Mouse (Mus musculus): Measurements from ENCODE around the gene Srp72. TPM values are rescaled to one million over a fixed set of nuclear protein-coding genes. Genes with fewer than 3 reads are reported as not detected.
A peak's percentile ranks its signal among the peaks of the same experiment; 100 is the strongest.

The Srp72 gene
- total RNA-seq (2021): 10 to 100 TPM; 67.8 to 75.8 TPM
- long read RNA-seq, experiment 1, transcript Srp72-201 (19 exons, 3,625 nt): major isoform, 24 of 30 reads
- long read RNA-seq, experiment 1, partial matches to known transcripts: 5 of 30 reads
- long read RNA-seq, experiment 1, other reads (novel, unspliced or antisense): 1 of 30 reads
- long read RNA-seq, experiment 2, transcript Srp72-201 (19 exons, 3,625 nt): major isoform, 15 of 22 reads
- long read RNA-seq, experiment 2, partial matches to known transcripts: 4 of 22 reads
- long read RNA-seq, experiment 2, other reads (novel, unspliced or antisense): 2 of 22 reads

- peak; percentile 90 for DNase-seq
These were observed at the start of gene Srp72 for GRCm38 (mm10) chr5:76974554-76975285. Gene Srp72 (plus strand): TSS chr5:76974683.

- no peak for DNase-seq
These were observed 46.2 kb upstream of the Srp72 start for GRCm38 (mm10) chr5:76928124-76928832.

GRCm38 (mm10) chr5:76929180-76929877, 45.2 kb upstream of the Srp72 start:
- no peak for DNase-seq

DNA sequence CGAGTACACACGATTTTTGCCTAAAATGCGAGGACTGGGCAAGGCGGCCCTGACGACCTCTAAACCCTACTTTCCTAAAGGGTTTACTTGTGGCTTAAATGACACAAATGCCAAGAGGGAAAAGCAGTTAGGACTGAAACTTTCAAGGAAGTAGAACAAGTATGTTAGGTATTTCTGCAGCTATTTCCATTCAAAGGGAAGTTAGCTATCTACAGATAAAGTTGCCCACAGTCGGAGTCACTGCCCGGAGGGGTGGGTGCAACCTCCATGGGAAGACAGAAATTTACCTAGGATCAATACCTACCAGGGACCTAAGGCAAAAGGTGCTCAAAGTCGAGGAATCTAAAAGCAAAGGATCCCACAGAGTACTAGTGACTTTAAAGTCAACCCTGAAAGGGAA, 34.8 kb upstream of the Srp72 start:
- no peak for DNase-seq

DNA sequence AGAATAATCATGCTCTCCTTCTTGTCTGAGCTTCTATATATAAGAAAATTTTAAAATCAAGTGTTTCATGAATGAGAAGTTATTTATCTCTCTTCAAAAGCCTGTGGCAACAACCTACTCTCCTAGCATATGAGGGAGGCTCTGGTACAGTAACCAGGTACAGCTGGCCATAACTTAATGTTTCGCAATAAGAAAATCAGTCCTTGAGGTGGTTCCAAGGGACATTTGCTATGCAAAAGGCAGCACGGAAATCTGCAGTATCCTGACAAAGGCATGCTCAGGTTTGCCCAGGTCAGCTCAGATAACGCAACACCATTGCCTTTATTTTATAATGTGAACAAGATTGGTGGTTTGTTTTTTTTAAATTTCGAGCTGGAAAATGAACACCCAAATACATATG, 32.5 kb upstream of the Srp72 start:
- DNase-seq: no peak

GRCm38 (mm10) chr5:76942505-76942904, 32.0 kb upstream of the Srp72 start:
- no peak for DNase-seq

- no peak for DNase-seq
These were observed 29.4 kb upstream of the Srp72 start for GRCm38 (mm10) chr5:76944965-76945677.

DNA sequence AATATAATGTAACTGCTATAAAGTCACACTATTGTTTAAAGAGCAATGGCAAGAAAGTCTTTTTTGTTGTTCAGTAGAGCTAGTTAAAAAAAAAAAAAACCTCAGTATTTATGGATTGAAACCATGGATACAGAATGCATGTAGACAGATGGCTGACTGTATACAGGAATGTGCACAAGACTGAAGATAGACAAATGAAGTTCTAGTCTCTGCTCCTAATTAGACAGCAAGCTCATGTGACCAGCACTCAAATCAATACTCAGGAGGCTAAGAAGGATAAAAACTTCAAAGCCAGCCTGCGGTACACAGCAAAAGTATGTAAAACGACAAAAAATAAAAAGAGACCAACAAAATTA, 28.8 kb upstream of the Srp72 start:
- no peak for DNase-seq

DNA sequence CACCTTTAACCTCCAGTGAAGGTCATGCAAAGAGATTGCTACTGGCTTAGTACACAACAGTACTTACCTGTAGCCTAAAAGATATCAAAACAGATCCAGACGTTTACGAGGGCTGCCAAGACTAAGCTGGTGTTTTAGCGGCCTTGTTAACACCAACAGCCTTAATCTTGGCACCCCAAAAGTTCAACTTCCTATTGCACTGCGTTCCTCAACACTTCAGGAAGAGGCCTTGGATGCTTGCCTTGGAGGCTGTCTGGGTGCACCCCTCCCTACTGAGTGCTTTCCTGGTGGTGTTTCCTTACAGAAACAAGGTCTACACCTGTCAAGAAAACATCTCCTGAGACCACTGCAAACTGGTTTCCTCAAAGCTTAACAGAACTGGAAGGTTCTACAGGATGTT, 27.3 kb upstream of the Srp72 start:
- no peak for DNase-seq

GRCm38 (mm10) chr5:76947758-76948157, 26.7 kb upstream of the Srp72 start:
- no peak for DNase-seq

DNA sequence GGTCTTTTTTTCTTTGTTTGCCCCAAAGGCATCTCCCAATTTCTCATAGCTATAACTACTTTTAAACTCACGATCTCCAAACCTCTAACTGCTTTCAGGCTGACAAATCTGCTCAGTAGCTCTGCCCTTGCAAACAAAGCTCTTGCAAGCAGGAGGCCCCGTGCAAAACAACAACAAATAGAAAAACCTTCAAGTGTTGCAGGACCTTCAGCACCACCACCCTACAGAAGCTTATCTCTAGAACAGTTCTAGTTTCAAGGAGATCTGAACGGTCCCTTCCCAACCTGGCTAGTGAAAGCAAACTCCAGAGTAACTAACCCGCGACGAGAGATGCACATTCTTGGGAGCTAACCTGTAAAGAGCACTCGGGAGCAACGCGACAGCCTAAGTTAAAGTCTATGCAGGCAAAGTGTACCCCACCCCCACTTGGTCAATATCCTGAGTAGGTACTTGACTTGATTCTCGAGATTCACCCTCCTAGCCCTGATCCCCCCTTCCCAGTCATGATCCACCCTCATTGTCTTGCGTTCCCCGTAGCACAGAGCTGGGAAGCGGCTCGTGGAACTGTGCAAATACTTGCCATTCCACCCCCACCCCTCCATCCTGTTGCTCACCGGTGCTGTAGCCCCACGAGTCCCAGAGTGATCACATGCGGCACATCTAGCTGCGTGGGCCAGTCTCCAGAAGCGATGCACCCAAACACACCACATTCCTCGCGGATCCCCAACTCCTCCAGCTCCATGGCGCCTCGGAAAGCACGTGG, 24.0 kb upstream of the Srp72 start:
- DNase-seq: no peak

GRCm38 (mm10) chr5:76951106-76952027, 23.1 kb upstream of the Srp72 start, which contains the start of the genes Paics and Ppat:
Gene Paics (plus strand): TSS chr5:76951307.
Gene Ppat (minus strand): TSS chr5:76951578.
- DNase-seq: peak; percentile 97

GRCm38 (mm10) chr5:76952112-76953040, 22.1 kb upstream of the Srp72 start:
- DNase-seq: no peak

DNA sequence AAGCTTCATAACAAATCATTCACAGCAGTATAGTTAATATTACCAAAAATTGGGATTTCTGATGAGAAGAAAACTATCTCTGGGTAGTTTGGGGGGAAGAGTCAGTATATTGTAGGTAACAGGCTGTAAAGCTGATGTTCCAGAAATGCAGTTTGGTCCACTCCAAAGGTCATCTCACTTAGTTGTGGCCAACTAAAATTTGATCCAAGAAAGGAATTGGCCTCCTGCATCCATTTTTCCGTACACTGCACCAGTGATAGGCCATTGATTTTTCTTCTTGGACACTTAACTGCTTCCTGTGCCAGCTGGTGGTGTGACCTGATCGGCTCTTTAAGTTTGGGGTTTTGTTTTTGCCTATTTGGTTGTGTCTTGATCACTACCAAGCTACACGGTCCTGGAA, 20.7 kb upstream of the Srp72 start:
- DNase-seq: no peak

- DNase-seq: no peak
These were observed 20.1 kb upstream of the Srp72 start for GRCm38 (mm10) chr5:76954271-76954900.

DNA sequence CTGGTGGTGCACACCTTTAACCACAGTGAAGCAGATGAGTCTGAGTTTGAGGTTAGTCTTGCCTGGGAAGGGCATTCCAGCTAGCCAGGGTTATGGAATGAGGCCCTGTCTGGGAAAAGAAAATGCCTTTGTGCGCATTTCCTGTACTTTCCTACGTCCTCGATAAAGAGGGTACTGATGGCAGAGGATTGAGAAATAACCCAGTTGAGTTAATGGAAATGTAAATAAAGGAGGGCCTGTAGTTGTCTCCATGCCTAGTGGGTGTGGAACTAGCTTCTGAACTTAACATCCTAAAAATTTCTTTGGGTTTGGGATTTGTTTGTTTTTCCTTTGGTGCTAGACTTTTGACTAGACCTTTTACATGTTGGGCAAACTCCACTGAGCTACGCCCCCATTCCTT, 19.0 kb upstream of the Srp72 start:
- no peak for DNase-seq

DNA sequence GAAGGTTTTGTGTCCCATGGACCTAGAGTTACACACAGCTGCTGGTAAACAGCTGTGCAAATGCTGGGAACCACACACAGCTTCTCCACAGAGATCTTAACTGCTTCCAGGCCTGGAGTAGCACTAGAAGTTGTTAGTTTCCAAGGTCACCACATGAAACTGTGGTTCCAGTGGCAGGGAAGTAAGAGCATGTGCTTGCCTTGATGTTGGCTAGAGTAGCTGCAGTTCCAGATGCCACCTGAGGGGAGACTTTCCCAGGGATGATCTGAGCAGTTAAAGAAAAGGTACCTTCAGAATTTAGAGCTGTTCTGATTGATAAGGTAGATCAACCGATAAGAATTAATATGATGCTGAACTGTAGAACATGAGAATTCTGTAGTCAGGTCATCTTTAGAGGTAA, 16.5 kb upstream of the Srp72 start:
- DNase-seq: no peak

GRCm38 (mm10) chr5:76959587-76959986, 14.9 kb upstream of the Srp72 start:
- DNase-seq: no peak
